Mouse (Mus musculus) WW6 (cell line): ENCODE data around the gene Thrsp.

Experiments
- DNase-seq: peaks from one replicate; pipeline ENCODE4 v3.0.0-alpha.2; 2013; ENCODE audit warnings: low read depth, low spot score

Gene Thrsp

DNA sequence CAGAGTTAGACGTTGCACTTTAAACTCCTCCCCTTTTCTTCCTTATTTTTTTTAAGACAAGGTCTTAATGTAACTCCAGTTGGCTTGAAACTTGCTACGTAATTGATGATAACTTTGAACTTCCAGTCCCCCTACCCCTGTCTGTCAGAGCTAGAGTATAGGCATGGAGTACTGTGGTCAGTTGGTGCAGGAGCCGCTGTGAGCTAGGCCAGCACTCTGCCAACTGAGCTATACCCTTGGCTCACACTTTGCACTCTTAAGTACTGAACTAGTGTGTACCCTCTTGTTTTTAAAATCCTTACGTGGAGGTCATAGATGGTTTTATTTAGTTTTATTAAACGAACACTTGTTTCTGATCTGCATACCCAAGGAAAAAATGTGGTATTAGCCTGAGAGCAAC, 38.2 kb downstream of the Thrsp start:
- DNase-seq = no peak

DNA sequence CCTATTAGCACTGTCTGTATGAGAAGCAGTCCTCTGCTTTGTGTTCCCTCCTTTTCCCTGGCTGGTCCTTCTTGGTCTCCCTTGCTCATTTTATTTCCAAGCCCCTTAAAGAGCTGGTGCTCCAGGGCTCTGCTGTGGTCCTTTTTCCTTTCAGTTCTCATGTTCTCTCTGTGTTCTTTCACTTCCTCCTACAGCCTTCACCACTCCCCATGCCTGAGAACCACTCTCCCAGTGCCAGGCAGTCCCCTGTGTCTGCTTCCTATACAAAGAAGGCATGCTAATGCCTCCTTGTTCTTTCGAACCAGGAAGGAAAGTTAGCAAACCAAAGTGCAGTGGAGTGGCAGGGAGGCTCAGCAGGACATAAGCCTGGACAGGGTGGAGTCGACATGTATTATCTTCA, 41.6 kb downstream of the Thrsp start:
- no peak for DNase-seq

DNA sequence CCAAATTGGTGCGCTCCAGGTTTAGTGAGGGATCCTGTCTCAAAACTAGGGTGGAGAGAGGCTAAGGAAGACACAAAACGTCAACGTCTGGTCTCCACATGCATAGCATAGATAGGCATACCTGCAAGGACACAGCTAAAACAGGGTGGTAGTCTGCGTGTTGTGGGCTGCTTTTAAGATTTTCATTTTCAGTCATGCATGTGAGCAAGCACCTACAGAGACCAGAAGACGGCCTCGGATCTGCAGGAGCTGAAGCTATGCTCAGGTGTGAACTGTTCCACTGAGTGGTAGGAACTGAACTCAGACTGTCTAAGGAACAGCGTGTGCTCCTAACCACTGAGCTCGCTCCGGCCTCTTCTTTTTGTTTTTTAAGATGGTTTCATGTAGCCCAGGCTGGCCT, 42.4 kb downstream of the Thrsp start:
- DNase-seq = no peak

DNA sequence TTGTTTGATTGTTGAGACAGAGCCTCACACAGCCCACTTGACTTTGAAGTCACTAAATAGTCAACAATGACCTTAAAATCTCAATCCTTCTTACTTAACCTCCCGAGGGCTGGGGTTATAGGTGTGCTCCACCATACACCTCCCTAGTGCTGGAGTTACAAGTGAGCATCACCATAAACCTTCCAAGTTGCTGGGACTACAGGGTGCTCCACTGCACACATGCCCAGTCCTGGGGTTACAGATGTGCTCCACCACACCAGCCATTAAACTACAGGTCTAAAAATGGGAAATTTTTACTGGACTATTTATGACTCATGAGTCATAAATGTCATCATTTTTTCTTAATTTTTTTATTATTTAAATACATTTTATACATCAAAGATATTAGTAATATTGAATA, 51.6 kb downstream of the Thrsp start:
- DNase-seq = no peak
